Mouse (Mus musculus) heart, embryonic 11.5 days (tissue): ENCODE measurements around the gene Vnn1. TPM values are rescaled to one million over a fixed set of nuclear protein-coding genes. Genes with fewer than 3 reads are reported as not detected.

Source experiments
- ATAC-seq: fragments of 200-750 bp; cut with Nextera tagmentation; replicated peaks from 2 replicates; pipeline ENCODE4 v1.8.0; 2017; ENCODE audit warnings: moderate library complexity; ENCODE audit not compliant: insufficient number of reproducible peaks, low FRiP score, low TSS enrichment
- H3K27ac ChIP-seq: fragments of 300-500 bp; sonication (generic); 2 replicates; pipeline ENCODE4 v1.5.1; 2014; ENCODE audit warnings: mild to moderate bottlenecking, low read depth, low read length
- H3K27me3 ChIP-seq: fragments of 300-500 bp; sonication (generic); 2 replicates; pipeline ENCODE4 v1.6.1; 2014; ENCODE audit warnings: mild to moderate bottlenecking, low read length, mixed read lengths; ENCODE audit not compliant: control insufficient read depth, insufficient read depth
- H3K36me3 ChIP-seq: fragments of 300-500 bp; sonication (generic); 2 replicates; pipeline ENCODE4 v1.6.1; 2014; ENCODE audit warnings: mild to moderate bottlenecking, low read length, moderate library complexity, mixed read lengths; ENCODE audit not compliant: control insufficient read depth, insufficient read depth
- H3K4me1 ChIP-seq: fragments of 300-500 bp; sonication (generic); 2 replicates; pipeline ENCODE4 v1.6.1; 2014; ENCODE audit warnings: low read length; ENCODE audit not compliant: control insufficient read depth, insufficient read depth
- H3K4me2 ChIP-seq: fragments of 300-500 bp; sonication (generic); 2 replicates; pipeline ENCODE4 v1.6.1; 2014; ENCODE audit warnings: mild to moderate bottlenecking, moderate library complexity
- H3K4me3 ChIP-seq: fragments of 300-500 bp; sonication (generic); 2 replicates; pipeline ENCODE4 v1.5.1; 2014; ENCODE audit warnings: low read depth, low read length
- H3K9ac ChIP-seq: fragments of 300-500 bp; sonication (generic); 2 replicates; pipeline ENCODE4 v1.6.1; 2014; ENCODE audit warnings: mild to moderate bottlenecking, low read depth, low read length, moderate library complexity
- H3K9me3 ChIP-seq: fragments of 300-500 bp; sonication (generic); replicated peaks from 2 replicates; pipeline ENCODE4 v1.6.1; 2016; ENCODE audit warnings: low read length; ENCODE audit not compliant: control insufficient read depth
- WGBS: fragments of 180-500 bp; shearing (Covaris S2); extraction: QIAGEN DNeasy Blood & Tissue Kit; methylation state at CpG from one replicate; pipeline ENCODE4 v1.1.7; 2014; ENCODE audit not compliant: insufficient replicate concordance; 5-methylcytosine and 5-hydroxymethylcytosine counted together
- polyA plus RNA-seq: library from polyadenylated mRNA; unstranded; fragments of >200 nt; fragmentation: Nextera tagmentation; extraction: Ambion mirVana; gene quantifications from 2 replicates; pipeline ENCODE4 v1.2.1, GENCODE M21; 2014

The Vnn1 gene
- polyA plus RNA-seq, 1 experiment from 2014 or later = 7.3 TPM

DNA sequence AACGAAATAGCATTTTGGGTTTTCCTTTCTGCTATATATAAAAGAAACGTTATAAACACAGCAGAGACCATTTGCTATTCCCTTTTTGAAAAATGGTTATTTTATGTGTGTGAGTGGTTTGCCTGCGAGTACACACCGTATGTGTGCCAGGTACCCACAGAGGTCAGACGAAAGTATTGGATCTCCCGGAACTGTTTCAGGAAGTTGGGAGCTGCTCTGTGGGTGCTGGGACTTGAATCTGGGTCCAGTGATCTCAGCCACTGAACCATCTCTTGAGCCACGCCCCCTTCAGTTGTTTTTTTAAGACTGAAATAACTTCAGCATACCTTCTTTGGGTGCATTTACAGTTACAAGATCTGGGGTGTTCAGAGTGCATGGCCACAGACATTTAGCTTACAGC lies 888 bp downstream of the Vnn1 start:
- no peaks in the 10 kb centered on the region for H3K9me3 ChIP-seq
- H3K4me1 ChIP-seq = no peaks in the 10 kb centered on the region; the same call in 1 of the 2 replicates
- no peak for ATAC-seq
- 71% methylated on average over 7 of the region's 7 CpGs for WGBS
- H3K4me2 ChIP-seq = peak overlapping the region; percentile 79
- no peaks in the 10 kb centered on the region for H3K27me3 ChIP-seq
- H3K9ac ChIP-seq = no peak overlapping the region
- H3K4me3 ChIP-seq = no peak overlapping the region
- no peak overlapping the region for H3K27ac ChIP-seq
- no peaks in the 10 kb centered on the region for H3K36me3 ChIP-seq

DNA sequence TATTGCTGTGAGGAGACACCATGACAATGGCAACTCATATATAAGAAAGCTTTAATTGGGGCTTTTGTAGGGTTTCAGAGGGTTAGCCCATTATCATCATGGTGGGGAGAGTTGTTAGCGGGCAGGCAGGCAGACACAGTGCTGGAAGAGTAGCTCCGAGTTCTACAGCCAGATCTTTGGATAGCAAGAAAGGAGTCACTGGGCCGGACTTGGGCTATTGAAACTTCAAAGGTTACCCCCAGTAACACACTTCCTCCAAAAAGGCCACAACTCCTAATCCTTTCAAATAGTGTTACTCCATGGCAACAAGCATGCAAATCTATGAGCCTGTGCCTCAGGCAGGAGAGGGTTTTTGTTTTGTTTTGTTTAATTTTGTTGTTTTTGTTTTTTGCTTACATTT lies 6.6 kb downstream of the Vnn1 start:
- Histone ChIP-seq H3K4me2 (no peak overlapping the region), H3K27me3 (no peaks in the 10 kb centered on the region), H3K4me3 (no peak overlapping the region), H3K4me1 (no peaks in the 10 kb centered on the region), H3K9me3 (no peaks in the 10 kb centered on the region), H3K9ac (no peak overlapping the region), H3K36me3 (no peaks in the 10 kb centered on the region), H3K27ac (no peak overlapping the region)
- 81% methylated on average over 3 of the region's 3 CpGs for WGBS
- no peak for ATAC-seq

DNA sequence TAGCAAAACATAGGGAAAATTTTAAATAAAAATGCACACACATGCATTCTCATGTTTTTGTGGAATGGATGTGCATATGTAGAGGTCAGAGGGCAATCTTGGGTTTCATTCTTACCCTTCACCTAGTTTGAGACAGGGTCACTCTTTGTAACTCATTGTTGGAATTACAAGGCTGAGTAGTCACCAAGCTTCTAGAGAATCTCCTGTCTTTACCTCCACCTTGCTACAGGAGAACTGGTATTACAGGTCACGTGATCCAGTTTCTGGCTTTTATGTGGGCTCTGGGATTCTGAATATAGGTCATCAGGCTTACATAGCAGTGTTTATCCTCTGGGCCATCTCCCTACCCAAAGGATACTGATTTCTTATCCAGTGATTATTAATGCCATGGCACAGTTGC lies 11.2 kb downstream of the Vnn1 start:
- Histone ChIP-seq H3K4me2 (no peak overlapping the region), H3K4me3 (no peak overlapping the region), H3K27me3 (no peaks in the 10 kb centered on the region), H3K4me1 (no peaks in the 10 kb centered on the region), H3K9ac (no peak overlapping the region), H3K36me3 (no peaks in the 10 kb centered on the region), H3K9me3 (no peaks in the 10 kb centered on the region), H3K27ac (no peak overlapping the region)
- WGBS = 80% methylated on average over 1 of the region's 1 CpGs
- no peak for ATAC-seq

DNA sequence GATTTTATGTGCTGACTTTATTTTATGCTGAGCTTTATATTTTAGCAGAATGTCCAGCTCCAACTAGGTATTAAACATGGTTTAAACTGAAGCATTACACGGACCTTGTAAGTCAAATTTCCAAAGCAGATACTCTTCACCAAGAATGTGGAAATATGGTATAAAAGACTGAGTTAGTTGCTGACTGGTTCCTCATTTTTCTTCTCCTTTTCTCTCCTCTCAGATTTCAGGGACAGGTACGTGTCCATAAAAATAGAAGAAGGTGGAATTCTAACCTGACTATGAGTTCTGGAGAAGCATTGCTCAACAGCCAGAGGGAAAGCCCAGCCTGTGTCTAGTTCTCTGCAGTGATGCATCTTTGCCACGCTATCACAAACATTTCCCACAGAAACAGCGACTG lies 25.6 kb downstream of the Vnn1 start, which contains the start of gene Taar1:
TSS of gene Taar1 (plus strand) at position 301 of the 400 bp plus-strand sequence.
- H3K9me3 ChIP-seq = no peaks in the 10 kb centered on the region
- WGBS = 82% methylated on average over 4 of the region's 4 CpGs
- no peak within 1 kb of the TSS for H3K4me3 ChIP-seq
- no peak within 1 kb of the TSS for H3K9ac ChIP-seq
- no peaks in the 10 kb centered on the region for H3K36me3 ChIP-seq
- H3K27ac ChIP-seq = no peak within 1 kb of the TSS
- no peak within 1 kb of the TSS for H3K4me2 ChIP-seq
- no peaks in the 10 kb centered on the region for H3K4me1 ChIP-seq
- ATAC-seq = no peak
- no peaks in the 10 kb centered on the region for H3K27me3 ChIP-seq

DNA sequence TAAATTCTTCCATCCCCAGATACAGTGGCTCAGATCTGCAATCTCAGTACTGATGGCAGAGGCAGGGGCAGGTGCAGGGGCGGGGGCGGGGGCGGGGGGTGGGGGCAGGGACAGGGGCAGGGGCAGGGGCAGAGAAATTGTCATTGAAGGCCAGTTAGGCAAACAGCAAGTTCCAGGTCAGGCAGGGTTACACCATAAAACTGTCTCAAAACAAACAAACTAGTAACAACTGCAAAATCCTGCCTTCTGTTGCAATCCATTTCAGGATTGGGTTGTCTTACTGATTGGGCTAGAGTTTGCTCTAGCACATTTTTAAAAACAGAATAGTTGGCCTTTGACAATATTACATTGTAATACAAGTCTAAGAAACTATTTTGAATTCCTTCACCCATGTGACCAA lies 28.0 kb downstream of the Vnn1 start:
- 65% methylated on average over 3 of the region's 3 CpGs for WGBS
- ATAC-seq = no peak
- H3K4me1 ChIP-seq = no peaks in the 10 kb centered on the region
- no peak overlapping the region for H3K4me2 ChIP-seq
- H3K27me3 ChIP-seq = no peaks in the 10 kb centered on the region
- H3K27ac ChIP-seq = no peak overlapping the region
- no peak overlapping the region for H3K9ac ChIP-seq
- no peaks in the 10 kb centered on the region for H3K36me3 ChIP-seq
- no peak overlapping the region for H3K4me3 ChIP-seq
- no peaks in the 10 kb centered on the region for H3K9me3 ChIP-seq

DNA sequence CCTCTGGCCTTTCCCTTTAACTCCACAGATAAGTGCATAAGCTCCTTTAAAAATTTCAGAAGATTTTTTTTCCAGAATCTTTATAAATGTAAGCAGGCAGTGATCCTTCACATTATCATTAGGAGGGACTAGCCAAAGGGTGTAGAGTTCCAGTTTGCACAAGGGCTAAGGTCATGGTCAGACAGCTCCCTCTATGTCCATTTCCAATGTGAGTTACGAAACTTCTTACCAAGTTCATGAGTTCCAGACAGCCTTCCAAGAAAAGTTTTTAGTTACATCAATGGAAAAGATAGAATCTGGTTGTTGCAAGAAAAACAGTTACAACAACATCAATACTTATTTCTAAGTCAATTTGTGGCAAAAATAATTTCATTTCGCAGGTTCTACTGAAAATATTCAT lies 29.5 kb downstream of the Vnn1 start:
- H3K9ac ChIP-seq = no peak overlapping the region
- no peaks in the 10 kb centered on the region for H3K4me1 ChIP-seq
- WGBS = 81% methylated on average over 2 of the region's 2 CpGs
- no peaks in the 10 kb centered on the region for H3K27me3 ChIP-seq
- ATAC-seq = no peak
- no peak overlapping the region for H3K4me2 ChIP-seq
- H3K27ac ChIP-seq = no peak overlapping the region
- no peaks in the 10 kb centered on the region for H3K36me3 ChIP-seq
- H3K9me3 ChIP-seq = no peaks in the 10 kb centered on the region
- no peak overlapping the region for H3K4me3 ChIP-seq

DNA sequence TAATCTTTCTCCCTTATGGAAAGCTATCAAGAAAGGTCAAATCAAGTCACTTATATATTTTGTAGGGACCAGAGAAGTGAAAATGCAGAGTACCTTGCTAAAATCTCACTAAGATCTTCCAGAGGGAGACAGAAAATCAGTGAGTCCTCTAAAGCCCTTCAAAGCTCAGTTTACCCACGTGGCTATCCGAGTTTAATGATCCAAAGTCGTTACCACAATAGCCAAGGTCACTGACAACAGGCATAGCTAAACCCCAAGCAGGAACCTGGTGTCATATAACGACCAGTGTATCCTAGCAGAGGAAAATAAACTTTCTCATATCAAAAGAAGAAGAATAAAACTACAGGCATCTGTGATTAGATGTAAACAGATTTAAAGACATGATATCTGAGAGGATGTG lies 43.1 kb downstream of the Vnn1 start:
- no peak for ATAC-seq
- Histone ChIP-seq H3K36me3 (no peaks in the 10 kb centered on the region), H3K9me3 (no peaks in the 10 kb centered on the region), H3K27ac (no peak overlapping the region), H3K4me1 (no peaks in the 10 kb centered on the region), H3K9ac (no peak overlapping the region), H3K4me2 (no peak overlapping the region), H3K27me3 (no peaks in the 10 kb centered on the region), H3K4me3 (no peak overlapping the region)
- WGBS = 52% methylated on average over 4 of the region's 4 CpGs

DNA sequence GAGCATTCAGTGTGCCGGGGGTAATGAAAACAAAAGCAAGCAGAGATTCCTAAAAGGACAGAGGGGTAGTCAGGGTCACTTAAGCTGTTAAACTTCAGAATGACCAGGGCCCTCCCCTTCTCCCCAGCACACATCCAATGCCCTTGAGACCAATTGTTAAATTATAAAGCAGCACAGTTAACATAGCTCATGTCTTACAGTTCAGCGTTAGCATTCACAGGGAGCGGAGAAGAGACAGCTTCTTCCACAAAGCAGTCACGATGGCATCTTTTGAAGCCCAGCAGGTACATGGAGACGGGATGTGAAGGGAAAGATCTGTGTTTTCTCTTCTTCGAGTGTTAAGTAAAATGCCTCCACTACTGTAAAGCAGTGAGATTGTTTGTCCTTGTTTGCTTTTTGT lies 43.8 kb downstream of the Vnn1 start, which contains the start of gene Taar2:
TSS of gene Taar2 (plus strand) at position 261 of the 400 bp plus-strand sequence.
- Histone ChIP-seq H3K27me3 (no peaks in the 10 kb centered on the region), H3K36me3 (no peaks in the 10 kb centered on the region), H3K9me3 (no peaks in the 10 kb centered on the region), H3K9ac (no peak within 1 kb of the TSS), H3K4me3 (no peak within 1 kb of the TSS), H3K4me2 (no peak within 1 kb of the TSS), H3K27ac (no peak within 1 kb of the TSS), H3K4me1 (no peaks in the 10 kb centered on the region)
- no peak for ATAC-seq
- 59% methylated on average over 6 of the region's 6 CpGs for WGBS

DNA sequence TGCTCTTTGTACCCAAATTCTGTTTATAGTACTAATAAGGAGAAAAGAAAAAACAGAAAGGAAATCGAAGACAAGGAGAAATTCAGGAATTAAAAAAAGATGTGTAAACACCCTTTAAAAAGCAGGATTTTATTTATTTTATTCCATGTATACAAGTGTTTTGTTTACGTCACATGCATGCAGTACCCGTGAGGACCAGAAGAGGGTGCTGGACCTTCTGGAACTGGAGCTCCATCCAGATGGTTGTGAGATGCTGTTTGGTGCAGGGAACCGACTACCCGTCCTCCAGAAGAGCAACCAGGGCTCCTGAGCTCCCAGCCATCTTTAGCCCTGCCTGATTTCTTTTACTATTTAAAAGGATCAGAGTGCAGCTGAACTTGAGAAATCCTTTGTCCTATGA lies 48.0 kb downstream of the Vnn1 start:
- ATAC-seq = no peak
- Histone ChIP-seq H3K9me3 (no peaks in the 10 kb centered on the region), H3K27ac (no peak overlapping the region), H3K4me1 (no peaks in the 10 kb centered on the region), H3K4me2 (no peak overlapping the region), H3K27me3 (no peaks in the 10 kb centered on the region), H3K36me3 (no peaks in the 10 kb centered on the region), H3K4me3 (no peak overlapping the region), H3K9ac (no peak overlapping the region)
- 64% methylated on average over 5 of the region's 5 CpGs for WGBS
